Mouse (Mus musculus): ENCODE data around the gene Polm.
"Not testable (repeated sequence)": the region's sequence is repeated elsewhere in the genome, so short reads cannot be mapped to it uniquely, and the experiment has no call there.

Polm gene

DNA sequence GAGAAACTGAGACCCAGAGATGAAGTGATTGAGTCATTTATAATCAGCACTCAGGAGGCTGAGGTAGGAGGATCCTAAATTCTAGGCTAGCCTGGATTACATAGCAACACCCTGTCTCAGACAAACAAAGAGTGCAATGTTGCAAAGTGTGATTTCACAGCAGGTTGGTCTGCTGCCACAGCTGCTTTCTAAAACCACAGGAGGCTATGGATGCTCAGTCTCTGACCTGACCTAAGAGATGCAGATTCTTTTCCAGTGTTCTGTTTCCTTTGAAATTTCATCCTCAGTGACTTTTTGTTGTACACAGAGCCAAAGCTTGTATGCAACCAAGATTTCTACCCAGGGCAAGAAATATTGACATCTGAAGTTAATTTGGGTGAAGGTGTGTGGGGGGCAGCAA, 17.7 kb upstream of the Polm start:
- no peak for DNase-seq (ENCODE audit: low spot score in 2 of 2)

- DNase-seq (ENCODE audit: low spot score in 2 of 2): no peak
Measured at GRCm38 (mm10) chr11:5852314-5852713, 14.5 kb upstream of the Polm start.

- no peak for DNase-seq (ENCODE audit: low spot score in 2 of 2)
Measured at GRCm38 (mm10) chr11:5851021-5851736, 13.4 kb upstream of the Polm start.

DNA sequence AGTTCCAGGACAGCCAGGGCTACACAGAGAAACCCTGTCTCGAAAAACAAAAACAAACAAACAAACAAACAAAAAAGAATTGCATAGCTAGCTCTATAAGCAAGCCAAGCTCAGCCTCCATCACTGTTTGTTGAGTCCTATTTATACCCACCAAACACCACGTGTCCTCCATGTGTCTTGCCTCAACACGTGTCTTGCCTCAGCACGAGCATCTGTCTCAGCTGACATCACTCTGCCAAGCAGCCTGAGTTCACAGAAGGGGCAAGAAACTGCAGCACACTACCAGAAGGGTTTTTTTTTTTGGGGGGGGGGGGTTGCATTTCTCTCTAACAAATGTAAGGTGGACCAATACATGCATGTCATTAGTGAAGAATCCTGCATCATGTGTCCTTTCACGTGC, 12.6 kb upstream of the Polm start:
- no peak for DNase-seq (ENCODE audit: low spot score in 2 of 2)

DNA sequence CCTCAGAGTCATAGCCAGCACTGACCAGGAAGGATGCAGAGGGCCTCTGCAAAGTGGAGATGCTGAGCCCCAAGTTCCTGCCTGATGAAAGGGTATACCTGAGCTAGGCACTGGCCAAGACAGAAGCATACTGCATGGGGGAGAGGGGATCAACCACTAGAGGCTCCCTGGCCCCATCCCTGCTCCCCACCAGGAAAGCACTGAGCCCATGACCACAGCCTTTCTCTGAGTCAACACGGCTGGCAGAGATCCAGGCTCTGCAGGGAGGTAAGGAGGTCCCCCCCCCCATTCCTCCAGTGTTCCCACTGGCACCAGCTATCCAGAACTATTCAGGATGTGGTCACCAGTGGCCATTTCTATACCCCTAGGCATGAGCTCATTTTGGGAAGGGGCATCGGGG, 11.5 kb upstream of the Polm start:
- no peak for DNase-seq (ENCODE audit: low spot score in 2 of 2)

DNA sequence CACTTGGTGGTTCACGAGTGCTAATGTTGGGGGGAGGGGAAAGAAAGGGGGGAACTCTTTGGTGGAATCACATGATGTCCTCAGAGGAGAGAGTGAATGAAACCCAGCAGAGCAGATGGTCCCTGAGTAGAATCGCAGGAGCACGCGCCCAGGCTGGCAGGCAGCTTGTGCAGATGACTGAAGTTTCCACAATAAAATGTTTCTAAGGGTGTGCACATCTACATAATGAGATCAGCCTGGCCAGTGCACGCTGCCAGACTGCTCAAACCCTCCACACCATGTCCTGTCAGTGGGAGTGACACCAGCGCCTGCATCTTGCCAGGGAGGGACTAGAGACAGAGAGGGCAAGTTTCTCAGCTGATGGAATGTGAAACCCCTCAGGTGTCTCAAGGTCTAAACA, 10.9 kb upstream of the Polm start:
- no peak for DNase-seq (ENCODE audit: low spot score in 2 of 2)

GRCm38 (mm10) chr11:5846639-5847345, 9.0 kb upstream of the Polm start:
- no peak for DNase-seq (ENCODE audit: low spot score in 2 of 2)

DNA sequence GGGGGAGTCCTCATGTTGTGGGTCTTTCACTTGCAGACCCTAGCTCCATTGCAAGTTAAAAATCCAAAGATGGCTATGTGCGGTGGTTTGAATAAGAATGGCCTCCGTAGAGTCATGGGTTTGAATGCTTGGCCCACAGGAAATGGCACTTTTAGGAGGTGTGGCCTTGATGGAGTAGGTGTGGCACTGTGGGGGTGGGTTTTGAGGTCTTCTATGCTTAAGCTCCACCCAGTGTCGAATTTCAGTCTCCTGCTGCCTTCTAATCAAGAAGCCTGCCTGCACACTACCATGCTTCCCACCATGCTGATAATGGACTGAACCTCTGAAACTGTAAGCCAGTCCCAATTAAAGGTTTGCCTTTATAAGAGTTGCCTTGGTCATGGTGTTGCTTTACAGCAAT, 5.3 kb upstream of the Polm start:
- DNase-seq (ENCODE audit: low spot score in 2 of 2): no peak

- DNase-seq (ENCODE audit: low spot score in 2 of 2): no peak
Measured at GRCm38 (mm10) chr11:5841751-5842150, 3.9 kb upstream of the Polm start.

DNA sequence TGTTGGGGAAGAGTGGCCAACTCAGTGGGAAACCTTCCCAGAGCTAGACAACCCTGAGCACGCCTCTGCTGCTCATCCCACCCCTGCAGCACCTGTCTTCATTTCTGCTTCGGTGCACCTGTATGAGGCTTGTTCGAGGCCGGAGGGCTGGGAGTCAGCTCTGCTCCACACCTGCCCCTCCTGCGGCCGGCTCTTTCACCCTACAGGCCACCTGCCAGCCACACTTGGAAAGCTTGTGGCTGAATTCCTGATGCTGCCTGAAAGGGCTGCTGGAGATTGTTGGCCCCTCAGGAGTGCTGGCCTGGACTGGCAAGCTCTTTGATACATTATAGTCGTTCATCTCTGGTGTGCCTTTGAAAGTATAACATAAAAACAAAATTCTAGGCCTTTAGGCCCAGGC, 2.5 kb upstream of the Polm start:
- DNase-seq (ENCODE audit: low spot score in 2 of 2): no peak

DNA sequence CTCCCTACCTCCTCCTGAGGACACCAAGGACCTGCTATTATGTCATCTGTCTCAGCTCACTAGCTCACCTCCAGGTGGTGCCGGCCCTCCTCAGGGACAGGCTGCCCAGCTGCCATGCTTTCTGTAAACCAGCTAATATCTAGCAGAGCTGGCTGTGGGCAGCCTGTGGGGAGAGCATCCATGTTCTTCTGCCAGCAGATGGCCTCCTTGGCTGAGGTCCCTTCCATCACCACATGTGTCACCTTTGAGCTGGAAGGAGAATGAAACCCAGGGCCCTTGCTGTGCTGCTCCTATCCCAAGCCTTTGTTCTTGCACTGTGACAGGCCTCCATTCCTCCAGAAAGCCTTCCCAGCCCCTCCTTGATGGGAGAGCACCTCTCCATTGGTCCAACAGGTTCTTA, 1.7 kb downstream of the Polm start:
- no peak for DNase-seq (ENCODE audit: low spot score in 2 of 2)

DNA sequence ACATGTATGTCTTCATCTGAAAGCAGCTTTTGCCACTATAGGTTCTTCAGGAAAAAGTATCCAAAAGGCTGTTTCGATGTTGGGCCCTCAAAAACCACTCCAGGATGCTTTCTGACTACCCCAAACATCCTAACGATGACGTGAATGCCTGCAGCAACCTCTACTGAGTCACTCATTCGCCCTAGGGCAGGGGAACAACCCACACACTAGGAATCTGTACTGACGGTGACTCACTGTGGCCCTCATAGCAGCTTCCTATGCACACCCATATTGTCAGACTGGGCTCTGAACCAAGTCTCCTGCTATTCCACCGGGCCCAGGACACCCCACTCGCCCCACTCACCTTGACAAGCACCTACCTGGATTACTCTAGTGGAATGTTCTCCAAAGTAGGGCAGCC, 2.8 kb downstream of the Polm start:
- DNase-seq (ENCODE audit: low spot score in 2 of 2): no peak

DNA sequence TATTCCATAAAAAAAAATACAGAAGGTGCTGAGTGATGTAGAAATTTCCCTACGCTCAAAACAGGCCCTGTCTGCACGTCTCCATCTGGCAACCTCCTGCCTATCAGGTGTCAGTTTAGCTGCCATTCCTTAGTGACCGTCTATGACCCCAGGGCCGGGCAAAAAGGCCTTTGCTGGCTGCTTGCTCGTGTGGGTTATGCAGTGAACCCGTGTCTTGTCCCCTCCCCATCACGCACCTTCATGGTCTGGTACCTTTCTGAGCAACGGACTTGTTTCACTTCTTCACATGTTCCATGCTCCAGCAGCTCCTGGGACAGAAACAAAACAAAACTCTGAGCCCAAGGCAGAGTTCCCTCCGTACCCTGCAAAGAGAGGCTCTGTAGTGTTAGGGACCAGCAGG, 3.3 kb downstream of the Polm start:
- no peak for DNase-seq (ENCODE audit: low spot score in 2 of 2)

- no peak for DNase-seq (ENCODE audit: low spot score in 2 of 2)
Measured at GRCm38 (mm10) chr11:5829327-5829726, 8.5 kb downstream of the Polm start.

DNA sequence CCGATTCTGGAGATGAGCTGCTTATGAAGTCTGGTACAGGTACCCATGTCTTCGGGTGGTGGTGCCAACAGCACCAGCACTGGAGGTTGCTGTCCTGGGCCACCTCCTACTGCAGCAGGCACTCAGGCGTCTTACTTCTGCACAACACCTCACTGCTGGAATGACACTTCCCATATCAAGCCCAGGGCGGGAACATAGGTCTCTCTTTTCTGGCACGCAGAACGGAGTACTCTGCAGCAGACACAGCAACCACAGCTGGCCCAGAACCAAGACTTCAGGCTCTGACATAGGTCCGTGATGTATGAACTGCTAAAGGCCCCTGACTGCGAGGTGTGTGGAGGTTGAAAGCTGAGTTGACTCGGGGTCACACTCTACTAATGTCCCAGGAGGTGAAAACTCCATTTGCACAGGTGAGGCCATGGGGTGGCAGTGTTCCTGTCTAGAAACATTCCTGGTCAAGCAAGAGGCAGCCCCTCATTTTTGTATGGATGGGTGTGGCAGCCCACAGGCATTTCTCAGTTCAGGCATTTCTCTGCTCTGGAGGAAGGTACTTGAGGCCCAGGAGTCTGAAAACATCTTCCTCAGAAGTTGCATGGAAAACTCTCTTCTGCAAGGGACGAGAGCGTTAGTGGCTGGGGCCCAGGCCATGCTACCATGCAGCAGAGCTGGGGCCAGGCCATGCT, 9.2 kb downstream of the Polm start:
- DNase-seq (ENCODE audit: low spot score in 2 of 2): no peak

GRCm38 (mm10) chr11:5827931-5828330, 9.9 kb downstream of the Polm start:
- DNase-seq (ENCODE audit: low spot score in 2 of 2): no peak

GRCm38 (mm10) chr11:5825432-5825831, 12.4 kb downstream of the Polm start:
- DNase-seq (ENCODE audit: low spot score in 2 of 2): no peak

DNA sequence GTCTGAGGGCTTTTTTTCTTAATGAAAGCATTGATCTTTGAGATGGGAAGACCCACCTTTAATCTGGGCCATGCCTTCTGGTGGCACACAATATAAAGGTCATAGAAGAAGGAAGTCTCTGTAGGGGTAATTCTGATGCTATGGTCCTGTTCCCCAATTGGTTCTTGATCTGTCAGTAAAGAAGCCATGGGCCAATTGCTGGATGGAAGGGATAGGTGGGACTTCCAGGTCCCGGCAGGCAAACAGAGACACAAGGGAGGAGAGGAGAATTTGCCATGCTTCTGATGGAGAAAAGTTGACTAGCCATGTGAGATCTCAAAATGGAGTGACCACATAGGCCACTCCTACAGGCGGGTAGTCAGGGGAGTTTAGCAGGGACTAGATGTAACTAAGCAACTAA, 18.6 kb downstream of the Polm start:
- no peak for DNase-seq (ENCODE audit: low spot score in 2 of 2)

- DNase-seq (ENCODE audit: low spot score in 2 of 2): no peak
Measured at GRCm38 (mm10) chr11:5813381-5813780, 24.4 kb downstream of the Polm start.

GRCm38 (mm10) chr11:5809487-5809886, 28.3 kb downstream of the Polm start:
- not testable (repeated sequence) for DNase-seq (ENCODE audit: low spot score in 2 of 2)

GRCm38 (mm10) chr11:5807956-5808355, 29.9 kb downstream of the Polm start:
- no peak for DNase-seq (ENCODE audit: low spot score in 2 of 2)

- DNase-seq (ENCODE audit: low spot score in 2 of 2): no peak
Measured at GRCm38 (mm10) chr11:5805711-5806110, 32.1 kb downstream of the Polm start.

GRCm38 (mm10) chr11:5804174-5804573, 33.6 kb downstream of the Polm start:
- DNase-seq (ENCODE audit: low spot score in 2 of 2): no peak

Measured in frontal cortex, postnatal 25 days (tissue).